Mouse (Mus musculus): ENCODE measurements around the gene Fhit. TPM values are rescaled to one million over a fixed set of nuclear protein-coding genes. Genes with fewer than 3 reads are reported as not detected.
"Not testable (repeated sequence)": the region's sequence is repeated elsewhere in the genome, so short reads cannot be mapped to it uniquely, and the experiment has no call there.

The Fhit gene
- polyA plus RNA-seq, 1 experiment from 2014 or later, result 8.0 TPM

- H3K9ac ChIP-seq, result no peak overlapping the region
- WGBS, result 85% methylated on average over 3 of the region's 3 CpGs
- no peaks in the 10 kb centered on the region for H3K9me3 ChIP-seq
- no peak for ATAC-seq (ENCODE audit: low FRiP score)
- H3K36me3 ChIP-seq, result no peaks in the 10 kb centered on the region
- H3K27me3 ChIP-seq, result no peaks in the 10 kb centered on the region
- no peak overlapping the region for H3K4me2 ChIP-seq
- H3K27ac ChIP-seq, result no peak overlapping the region
- no peak overlapping the region for H3K4me3 ChIP-seq
- H3K4me1 ChIP-seq (replicated peaks), result peaks cover 11% of the 10 kb centered on the region
These were observed 76.2 kb downstream of the Fhit start for GRCm38 (mm10) chr14:11085596-11085995.

- Histone ChIP-seq H3K36me3 (no peaks in the 10 kb centered on the region), H3K4me3 (no peak overlapping the region), H3K9me3 (no peaks in the 10 kb centered on the region), H3K27ac (0 out of 2 replicates have a peak overlapping the region, but pooled peaks have one; percentile 19), H3K9ac (no peak overlapping the region), H3K27me3 (no peaks in the 10 kb centered on the region), H3K4me2 (no peak overlapping the region), H3K4me1 (replicated peaks) (peaks cover 11% of the 10 kb centered on the region)
- peak; percentile 82 for ATAC-seq (ENCODE audit: low FRiP score)
- WGBS, result 28% methylated on average over 3 of the region's 3 CpGs
These were observed 77.9 kb downstream of the Fhit start for GRCm38 (mm10) chr14:11083946-11084345.

GRCm38 (mm10) chr14:11083462-11083861 lies 78.4 kb downstream of the Fhit start:
- no peaks in the 10 kb centered on the region for H3K27me3 ChIP-seq
- peaks cover 11% of the 10 kb centered on the region for H3K4me1 ChIP-seq (replicated peaks)
- H3K4me2 ChIP-seq, result no peak overlapping the region
- no peak overlapping the region for H3K4me3 ChIP-seq
- no peaks in the 10 kb centered on the region for H3K9me3 ChIP-seq
- no peak overlapping the region for H3K27ac ChIP-seq
- peak; percentile 75 for ATAC-seq (ENCODE audit: low FRiP score)
- H3K36me3 ChIP-seq, result no peaks in the 10 kb centered on the region
- no peak overlapping the region for H3K9ac ChIP-seq
- 34% methylated on average over 5 of the region's 5 CpGs for WGBS

- H3K4me2 ChIP-seq, result no peak overlapping the region
- H3K4me3 ChIP-seq, result no peak overlapping the region
- no peaks in the 10 kb centered on the region for H3K9me3 ChIP-seq
- no peaks in the 10 kb centered on the region for H3K4me1 ChIP-seq (replicated peaks)
- no peak overlapping the region for H3K27ac ChIP-seq
- no peak overlapping the region for H3K9ac ChIP-seq
- no peaks in the 10 kb centered on the region for H3K36me3 ChIP-seq
- 53% methylated on average over 2 of the region's 2 CpGs for WGBS
- H3K27me3 ChIP-seq, result no peaks in the 10 kb centered on the region
- ATAC-seq (ENCODE audit: low FRiP score), result no peak
These were observed 98.2 kb downstream of the Fhit start for GRCm38 (mm10) chr14:11063594-11063993.

- no peak overlapping the region for H3K9ac ChIP-seq
- H3K9me3 ChIP-seq, result no peaks in the 10 kb centered on the region
- no peak overlapping the region for H3K27ac ChIP-seq
- no peak overlapping the region for H3K4me2 ChIP-seq
- H3K27me3 ChIP-seq, result no peaks in the 10 kb centered on the region
- no peaks in the 10 kb centered on the region for H3K36me3 ChIP-seq
- H3K4me1 ChIP-seq (replicated peaks), result no peaks in the 10 kb centered on the region
- no peak overlapping the region for H3K4me3 ChIP-seq
- ATAC-seq (ENCODE audit: low FRiP score), result no peak
These were observed 101.6 kb downstream of the Fhit start for GRCm38 (mm10) chr14:11060221-11060620.

- 68% methylated on average over 8 of the region's 8 CpGs for WGBS
- not testable (repeated sequence) for ATAC-seq (ENCODE audit: low FRiP score)
These were observed 122.1 kb downstream of the Fhit start for GRCm38 (mm10) chr14:11039503-11040300.

GRCm38 (mm10) chr14:11021391-11021790 lies 140.4 kb downstream of the Fhit start:
- Histone ChIP-seq H3K27me3 (no peaks in the 10 kb centered on the region), H3K4me3 (no peak overlapping the region), H3K27ac (no peak overlapping the region), H3K36me3 (no peaks in the 10 kb centered on the region), H3K4me2 (no peak overlapping the region), H3K4me1 (replicated peaks) (0 out of 2 replicates have a peak, but pooled peaks cover 3% of the 10 kb centered on the region), H3K9me3 (no peaks in the 10 kb centered on the region), H3K9ac (no peak overlapping the region)
- ATAC-seq (ENCODE audit: low FRiP score), result no peak
- 23% methylated on average over 3 of the region's 3 CpGs for WGBS

More at GRCm38 (mm10) chr14:11039503-11040300, 122.1 kb downstream of the Fhit start:
- H3K27ac ChIP-seq; H3K9ac ChIP-seq; H3K27me3 ChIP-seq; H3K36me3 ChIP-seq; H3K4me2 ChIP-seq; H3K4me3 ChIP-seq; H3K9me3 ChIP-seq; H3K4me1 ChIP-seq (replicated peaks): not testable (repeated sequence)

GRCm38 (mm10) chr14:10978651-10979050 lies 183.2 kb downstream of the Fhit start:
- no peaks in the 10 kb centered on the region for H3K9me3 ChIP-seq
- no peaks in the 10 kb centered on the region for H3K4me1 ChIP-seq (replicated peaks)
- H3K4me2 ChIP-seq, result no peak overlapping the region
- H3K36me3 ChIP-seq, result no peaks in the 10 kb centered on the region
- no peak overlapping the region for H3K4me3 ChIP-seq
- 95% methylated on average over 3 of the region's 3 CpGs for WGBS
- H3K9ac ChIP-seq, result no peak overlapping the region
- H3K27me3 ChIP-seq, result no peaks in the 10 kb centered on the region
- no peak for ATAC-seq (ENCODE audit: low FRiP score)
- H3K27ac ChIP-seq, result no peak overlapping the region

- ATAC-seq (ENCODE audit: low FRiP score), result no peak
- H3K36me3 ChIP-seq, result no peaks in the 10 kb centered on the region
- no peaks in the 10 kb centered on the region for H3K9me3 ChIP-seq
These were observed 220.2 kb downstream of the Fhit start for GRCm38 (mm10) chr14:10941647-10942046.

GRCm38 (mm10) chr14:10933667-10934066 lies 228.2 kb downstream of the Fhit start:
- Histone ChIP-seq H3K27me3 (no peaks in the 10 kb centered on the region), H3K36me3 (no peaks in the 10 kb centered on the region)

More at GRCm38 (mm10) chr14:10941647-10942046, 220.2 kb downstream of the Fhit start:
- Histone ChIP-seq H3K27ac (no peak overlapping the region), H3K9ac (no peak overlapping the region), H3K4me1 (replicated peaks) (no peaks in the 10 kb centered on the region), H3K27me3 (no peaks in the 10 kb centered on the region), H3K4me3 (no peak overlapping the region), H3K4me2 (no peak overlapping the region)
- 94% methylated on average over 1 of the region's 1 CpGs for WGBS

GRCm38 (mm10) chr14:10917893-10918803 lies 243.7 kb downstream of the Fhit start:
- no peaks in the 10 kb centered on the region for H3K27me3 ChIP-seq
- no peaks in the 10 kb centered on the region for H3K4me1 ChIP-seq (replicated peaks)
- H3K9ac ChIP-seq, result no peak overlapping the region
- no peak overlapping the region for H3K4me2 ChIP-seq
- 63% methylated on average over 7 of the region's 7 CpGs for WGBS
- H3K9me3 ChIP-seq, result no peaks in the 10 kb centered on the region
- H3K27ac ChIP-seq, result no peak overlapping the region
- H3K36me3 ChIP-seq, result no peaks in the 10 kb centered on the region
- no peak overlapping the region for H3K4me3 ChIP-seq
- no peak for ATAC-seq (ENCODE audit: low FRiP score)

More at GRCm38 (mm10) chr14:10933667-10934066, 228.2 kb downstream of the Fhit start:
- H3K4me3 ChIP-seq, result no peak overlapping the region
- H3K27ac ChIP-seq, result no peak overlapping the region
- no peak overlapping the region for H3K4me2 ChIP-seq
- 35% methylated on average over 3 of the region's 3 CpGs for WGBS
- no peaks in the 10 kb centered on the region for H3K9me3 ChIP-seq
- no peak overlapping the region for H3K9ac ChIP-seq
- no peaks in the 10 kb centered on the region; the same call in 1 of the 2 replicates for H3K4me1 ChIP-seq (replicated peaks)
- ATAC-seq (ENCODE audit: low FRiP score), result no peak

GRCm38 (mm10) chr14:10908011-10908410 lies 253.8 kb downstream of the Fhit start:
- H3K9me3 ChIP-seq, result no peaks in the 10 kb centered on the region
- H3K4me2 ChIP-seq, result no peak overlapping the region
- 80% methylated on average over 2 of the region's 2 CpGs for WGBS
- H3K4me1 ChIP-seq (replicated peaks), result no peaks in the 10 kb centered on the region
- no peak overlapping the region for H3K9ac ChIP-seq
- H3K4me3 ChIP-seq, result no peak overlapping the region
- no peaks in the 10 kb centered on the region for H3K27me3 ChIP-seq
- ATAC-seq (ENCODE audit: low FRiP score), result no peak
- no peak overlapping the region for H3K27ac ChIP-seq
- no peaks in the 10 kb centered on the region for H3K36me3 ChIP-seq
